Mouse (Mus musculus): ENCODE results near the gene Tmem107. TPM values are rescaled to one million over a fixed set of nuclear protein-coding genes. Genes with fewer than 3 reads are reported as not detected.
A peak's percentile ranks its signal among the peaks of the same experiment; 100 is the strongest.

Tmem107 gene
- total RNA-seq, 2 experiments from 2014 or later: 23.3 to 28.0 TPM

- Histone ChIP-seq H3K4me3 (no peak overlapping the region), H3K27ac (peak overlapping the region; percentile 36; the same call in 1 of the 2 replicates)
- no peak for DNase-seq (ENCODE audit: extremely low spot score in 1 of 2, low spot score in 2 of 2)
- TF ChIP-seq CTCF (IDR thresholded peaks at IDR 0.05): no peak
- intact Hi-C loops (cut with DNase I): no loop called here
Observed at GRCm38 (mm10) chr11:69103531-69104435, 33.2 kb downstream of the Tmem107 start.

GRCm38 (mm10) chr11:69104487-69104886 is 33.9 kb downstream of the Tmem107 start:
- TF ChIP-seq CTCF (IDR thresholded peaks at IDR 0.05): no peak
- Histone ChIP-seq H3K27ac (no peak overlapping the region), H3K4me3 (no peak overlapping the region)
- DNase-seq (ENCODE audit: extremely low spot score in 1 of 2, low spot score in 2 of 2): no peak
- intact Hi-C loops (cut with DNase I): no loop called here

GRCm38 (mm10) chr11:69105227-69105626 is 34.6 kb downstream of the Tmem107 start:
- no peak for TF ChIP-seq CTCF (IDR thresholded peaks at IDR 0.05)
- no peak overlapping the region for H3K27ac ChIP-seq
- no peak overlapping the region for H3K4me3 ChIP-seq
- intact Hi-C loops (cut with DNase I): no loop called here
- no peak for DNase-seq (ENCODE audit: extremely low spot score in 1 of 2, low spot score in 2 of 2)

DNA sequence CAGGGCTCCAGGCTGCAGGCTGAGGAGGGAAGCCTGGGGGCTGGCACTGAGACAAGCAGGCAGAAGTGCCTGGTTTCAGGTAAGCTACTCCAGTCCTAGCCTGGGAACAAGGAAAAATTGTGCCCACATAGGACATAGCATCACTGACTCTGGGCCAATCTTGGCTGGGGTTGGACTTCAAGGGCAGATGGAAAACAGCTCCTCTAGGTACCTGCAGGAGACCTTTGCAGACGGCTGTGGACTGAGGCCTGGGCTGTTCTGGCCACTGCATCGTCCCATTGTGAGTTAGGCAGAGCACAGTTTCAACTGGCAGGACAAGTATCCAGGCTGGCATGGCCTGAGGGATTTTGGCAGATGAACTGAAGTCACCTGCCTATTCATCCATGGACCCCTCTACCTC is 35.2 kb downstream of the Tmem107 start:
- TF ChIP-seq CTCF (IDR thresholded peaks at IDR 0.05): no peak
- intact Hi-C loops (cut with DNase I): no loop called here

DNA sequence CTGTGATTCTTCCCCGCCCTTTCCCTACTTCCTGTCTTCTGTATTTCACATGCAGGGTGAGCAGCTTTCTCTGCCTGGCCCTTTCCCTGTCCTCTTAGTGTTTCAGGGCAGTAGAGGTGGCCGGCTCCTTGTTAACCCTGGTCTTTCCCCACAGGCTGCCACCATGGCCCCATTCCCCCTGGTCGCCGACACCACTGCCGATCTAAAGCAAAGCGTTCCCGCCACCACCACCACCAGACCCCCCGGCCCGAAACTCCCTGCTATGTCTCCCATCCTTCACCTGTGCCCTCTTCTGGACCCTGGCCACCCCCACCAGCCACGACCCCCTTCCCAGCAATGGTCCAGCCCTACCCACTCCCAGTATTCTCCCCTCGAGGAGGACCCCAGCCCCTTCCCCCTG is 35.7 kb downstream of the Tmem107 start:
- peak in 1 of 2 experiments; percentile 10 for DNase-seq (ENCODE audit: extremely low spot score in 1 of 2, low spot score in 2 of 2)
- no peak overlapping the region for H3K4me3 ChIP-seq
- intact Hi-C loops (cut with DNase I): no loop called here
- TF ChIP-seq CTCF (IDR thresholded peaks at IDR 0.05): no peak
- no peak overlapping the region for H3K27ac ChIP-seq

More for the DNA sequence above, 35.2 kb downstream of the Tmem107 start:
- Histone ChIP-seq H3K4me3 (no peak overlapping the region), H3K27ac (no peak overlapping the region)
- DNase-seq (ENCODE audit: extremely low spot score in 1 of 2, low spot score in 2 of 2): no peak

GRCm38 (mm10) chr11:69106842-69107241 is 36.2 kb downstream of the Tmem107 start:
- no peak overlapping the region for H3K4me3 ChIP-seq
- TF ChIP-seq CTCF (IDR thresholded peaks at IDR 0.05): no peak
- intact Hi-C loops (cut with DNase I): no loop called here
- no peak for DNase-seq (ENCODE audit: extremely low spot score in 1 of 2, low spot score in 2 of 2)
- H3K27ac ChIP-seq: no peak overlapping the region

DNA sequence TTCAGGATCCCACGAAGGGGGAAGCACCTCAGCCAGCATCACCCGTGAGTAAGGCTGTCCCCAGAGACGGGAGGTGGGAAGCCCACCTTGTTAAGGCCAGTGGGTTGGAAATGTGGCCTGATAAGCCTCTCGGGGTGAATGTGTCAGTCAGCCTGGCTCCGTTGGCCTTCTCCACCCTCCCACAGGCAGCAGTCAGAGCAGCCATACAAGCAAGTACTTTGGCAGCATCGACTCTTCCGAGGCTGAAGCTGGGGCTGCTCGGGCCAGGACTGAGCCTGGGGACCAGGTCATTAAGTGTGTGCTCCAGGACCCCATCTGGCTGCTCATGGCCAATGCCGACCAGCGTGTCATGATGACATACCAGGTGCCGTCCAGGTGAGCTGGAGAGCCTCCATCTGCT is 37.1 kb downstream of the Tmem107 start:
- Histone ChIP-seq H3K27ac (no peak overlapping the region), H3K4me3 (no peak overlapping the region)
- TF ChIP-seq CTCF (IDR thresholded peaks at IDR 0.05): no peak
- DNase-seq (ENCODE audit: extremely low spot score in 1 of 2, low spot score in 2 of 2): no peak
- intact Hi-C loops (cut with DNase I): no loop called here

DNA sequence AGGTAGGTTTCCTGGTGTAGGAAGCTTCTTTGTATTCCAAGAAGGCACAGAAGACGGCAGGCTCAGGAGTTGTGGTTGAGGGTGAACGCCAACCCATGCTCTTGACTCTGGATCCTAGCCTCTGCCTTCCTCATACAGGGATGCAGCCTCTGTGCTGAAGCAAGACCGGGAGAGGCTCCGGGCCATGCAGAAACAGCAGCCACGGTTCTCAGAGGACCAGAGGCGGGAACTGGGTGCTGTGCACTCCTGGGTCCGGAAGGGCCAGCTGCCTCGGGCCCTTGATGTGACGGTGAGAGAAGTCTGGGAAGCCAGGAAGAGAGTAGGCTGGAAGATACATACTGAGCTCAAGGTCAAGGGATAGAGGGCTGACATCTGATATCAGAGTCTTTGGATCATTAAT is 37.6 kb downstream of the Tmem107 start:
- intact Hi-C loops (cut with DNase I): no loop called here
- H3K27ac ChIP-seq: no peak overlapping the region
- no peak for TF ChIP-seq CTCF (IDR thresholded peaks at IDR 0.05)
- no peak for DNase-seq (ENCODE audit: extremely low spot score in 1 of 2, low spot score in 2 of 2)
- H3K4me3 ChIP-seq: no peak overlapping the region

- H3K27ac ChIP-seq: no peak overlapping the region
- intact Hi-C loops (cut with DNase I): no loop called here
- no peak overlapping the region for H3K4me3 ChIP-seq
- TF ChIP-seq CTCF (IDR thresholded peaks at IDR 0.05): no peak
- DNase-seq (ENCODE audit: extremely low spot score in 1 of 2, low spot score in 2 of 2): no peak
Observed at GRCm38 (mm10) chr11:69109032-69109900, 38.7 kb downstream of the Tmem107 start.

DNA sequence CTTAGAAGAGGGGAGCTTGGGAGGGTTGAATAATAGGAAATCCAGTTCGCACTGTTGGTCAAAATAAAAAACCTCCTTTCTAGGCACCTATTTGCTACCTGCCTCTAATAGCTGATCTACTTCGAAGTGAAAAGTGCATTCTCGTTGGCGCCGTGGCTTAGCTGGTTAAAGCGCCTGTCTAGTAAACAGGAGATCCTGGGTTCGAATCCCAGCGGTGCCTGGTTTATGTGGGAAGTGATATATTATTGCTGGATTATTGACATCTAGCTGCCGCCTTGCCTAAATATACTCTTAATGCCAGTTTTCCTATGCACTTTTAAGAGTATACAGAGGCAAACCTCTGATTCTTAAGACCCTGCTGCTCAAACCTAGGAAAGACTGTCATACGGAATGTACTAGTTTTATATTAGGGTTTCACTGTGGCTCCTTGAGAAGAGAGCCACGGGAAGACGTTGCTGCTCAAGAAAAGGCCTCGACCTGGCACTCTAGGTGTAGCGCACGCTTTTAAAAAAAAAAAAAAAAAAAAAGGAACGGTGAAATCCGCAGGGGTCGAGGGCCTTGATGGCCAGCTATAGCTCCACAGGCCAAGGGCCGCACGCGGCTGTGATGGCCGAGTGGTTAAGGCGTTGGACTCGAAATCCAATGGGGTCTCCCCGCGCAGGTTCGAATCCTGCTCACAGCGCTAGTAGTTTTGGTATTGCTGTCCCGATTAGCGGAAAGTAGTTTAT is 39.9 kb downstream of the Tmem107 start:
- intact Hi-C loops (cut with DNase I): loop anchor here (1.0 kb wide), 1 partner anchor 8 kb away; no protein-coding TSS in a partner anchor
- DNase-seq (ENCODE audit: extremely low spot score in 1 of 2, low spot score in 2 of 2): peak; percentile 88 to 91
- TF ChIP-seq CTCF (IDR thresholded peaks at IDR 0.05): no peak
- H3K4me3 ChIP-seq: peak overlapping the region; percentile 48
- peak overlapping the region; percentile 4; the same call in 1 of the 2 replicates for H3K27ac ChIP-seq

DNA sequence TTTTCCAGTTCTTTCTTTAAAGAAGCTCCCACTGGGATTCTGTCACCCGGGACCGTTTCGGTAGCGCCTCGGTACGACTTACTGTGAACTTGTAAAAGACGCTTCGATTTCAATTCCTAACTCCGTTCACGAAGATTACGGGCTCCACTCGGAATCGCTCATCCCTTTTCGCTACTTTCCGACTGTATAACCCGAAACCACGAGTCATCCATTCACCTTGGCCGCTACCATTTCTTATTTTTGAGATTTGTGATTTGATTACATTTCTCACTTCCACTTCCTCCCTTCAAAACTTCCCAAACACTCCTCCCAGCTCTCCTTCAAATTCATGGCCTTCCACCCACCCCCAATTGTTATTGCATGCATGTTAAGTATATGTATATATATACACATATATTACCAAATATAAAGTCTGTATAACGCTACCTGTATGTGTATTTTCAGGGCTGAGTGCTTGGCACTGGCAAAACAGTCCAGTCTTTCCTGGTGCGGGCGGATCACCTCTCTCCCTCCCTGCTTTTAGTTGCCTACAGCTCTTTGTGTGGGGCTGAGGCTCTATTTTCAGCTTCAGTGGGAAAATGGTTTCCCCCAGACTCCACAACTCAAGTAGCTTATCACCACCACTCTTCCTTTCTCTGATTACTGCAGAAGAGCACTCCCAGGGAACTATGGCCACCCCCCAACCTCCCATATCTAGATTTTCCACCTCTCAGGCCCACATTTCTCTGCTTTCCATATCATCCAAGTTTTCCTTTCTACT is 40.6 kb downstream of the Tmem107 start:
- no peak for DNase-seq (ENCODE audit: extremely low spot score in 1 of 2, low spot score in 2 of 2)
- Histone ChIP-seq H3K27ac (peak overlapping the region; percentile 4; the same call in 1 of the 2 replicates), H3K4me3 (peak overlapping the region; percentile 48)
- intact Hi-C loops (cut with DNase I): no loop called here
- TF ChIP-seq CTCF (IDR thresholded peaks at IDR 0.05): no peak

All from left cerebral cortex, adult 2 months (tissue).